Mouse (Mus musculus): ENCODE measurements around the gene Samd14. TPM values are rescaled to one million over a fixed set of nuclear protein-coding genes. Genes with fewer than 3 reads are reported as not detected.

The Samd14 gene
- polyA plus RNA-seq, 2 experiments, result 25.5 to 46.0 TPM

DNA sequence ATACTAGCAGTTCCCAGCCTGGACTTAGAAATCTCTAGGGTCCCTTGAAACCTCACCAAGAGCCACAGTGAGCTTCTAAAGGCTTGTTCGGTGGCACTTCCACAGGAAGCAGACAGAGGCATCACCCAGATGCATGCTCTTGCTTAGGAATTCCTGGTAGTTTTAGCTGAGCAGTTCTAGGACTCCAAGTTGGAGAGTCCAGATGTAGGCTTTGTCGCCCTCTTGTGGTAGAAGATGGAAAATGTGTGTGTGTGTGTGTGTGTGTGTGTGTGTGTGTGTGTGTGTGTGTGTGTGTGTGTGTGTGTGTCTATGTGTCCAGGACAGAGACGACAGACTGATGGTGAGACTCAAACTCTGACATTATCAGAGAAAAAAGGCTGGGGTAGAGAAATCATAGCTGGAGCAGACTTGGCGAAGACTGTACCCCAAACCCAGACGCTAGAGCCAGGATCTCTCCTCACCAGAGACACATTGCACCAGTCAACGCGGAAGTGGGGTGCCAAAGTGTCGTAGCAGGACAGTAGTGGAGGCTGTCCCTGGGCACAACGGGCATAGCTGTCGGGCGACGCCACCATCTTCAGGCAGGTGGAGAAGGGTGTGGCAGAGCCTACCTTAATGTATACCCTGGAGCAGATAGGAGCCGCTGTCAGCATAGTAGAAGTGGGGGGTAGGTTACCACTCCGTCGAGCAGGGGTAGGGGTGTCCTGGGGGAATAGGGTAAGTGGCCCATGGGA, 39.3 kb upstream of the Samd14 start:
- DNase-seq (ENCODE audit: low spot score) (peak; percentile 73), ATAC-seq (ENCODE audit: low FRiP score, low read depth) (peak; percentile 56; the same call in 1 of the 2 replicates)
- Histone ChIP-seq H3K9ac (ENCODE audit: low read depth, low read length, severe bottlenecking) (no peak overlapping the region), H3K27ac (replicated peaks; ENCODE audit: low read depth, low read length) (no peak overlapping the region), H3K4me2 (replicated peaks; ENCODE audit: low read depth, low read length, severe bottlenecking) (no peak overlapping the region), H3K27me3 (ENCODE audit: control insufficient read depth, insufficient read depth, low read length) (no peaks in the 10 kb centered on the region), H3K9me3 (ENCODE audit: control insufficient read depth, low read length) (no peaks in the 10 kb centered on the region), H3K4me1 (ENCODE audit: control insufficient read depth, insufficient read depth, low read length) (no peaks in the 10 kb centered on the region), H3K4me3 (replicated peaks; ENCODE audit: low read length) (no peak overlapping the region), H3K36me3 (ENCODE audit: control insufficient read depth, insufficient read depth, low read length) (no peaks in the 10 kb centered on the region)
- no peak for TF ChIP-seq POLR2A (IDR thresholded peaks at IDR 0.05; ENCODE audit: borderline replicate concordance, extremely low read depth, insufficient read depth, insufficient read length)
- 58% methylated on average over 15 of the region's 15 CpGs for WGBS

DNA sequence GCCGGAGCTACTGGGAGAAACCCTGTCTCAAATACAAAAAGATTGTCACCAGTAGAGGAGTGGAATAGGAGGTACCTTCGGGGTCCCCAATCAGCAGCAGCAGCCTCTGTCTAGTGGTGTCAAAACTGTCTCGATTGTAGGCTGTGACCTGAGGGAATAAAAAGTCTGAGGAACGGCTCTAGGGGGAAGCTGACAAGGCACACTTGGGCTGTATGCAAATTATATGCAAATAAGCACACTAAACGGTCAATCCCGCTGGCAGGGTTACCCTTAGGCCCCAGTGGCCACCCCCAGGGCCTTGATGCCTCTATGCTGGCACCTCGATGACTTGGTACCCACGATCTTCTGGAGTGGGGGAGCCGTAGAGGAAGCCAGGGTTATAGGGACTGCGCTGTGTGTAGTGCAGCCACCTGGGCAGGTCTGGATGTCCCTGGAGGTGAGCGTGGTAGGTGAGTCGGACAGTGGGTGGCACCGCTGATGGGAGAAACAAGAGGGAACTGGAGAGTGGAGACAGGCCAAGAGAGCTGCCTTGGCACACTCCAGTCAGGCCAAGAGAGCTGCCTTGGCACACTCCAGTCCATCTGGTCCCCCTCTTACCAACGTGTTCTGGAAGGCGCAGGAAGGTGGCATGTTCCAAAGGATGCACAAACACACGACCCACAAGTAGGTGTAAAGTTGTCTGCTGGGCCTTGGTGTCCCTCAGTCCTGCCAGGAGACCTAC, 37.6 kb upstream of the Samd14 start:
- Histone ChIP-seq H3K9me3 (ENCODE audit: control insufficient read depth, low read length) (no peaks in the 10 kb centered on the region), H3K4me1 (ENCODE audit: control insufficient read depth, insufficient read depth, low read length) (no peaks in the 10 kb centered on the region), H3K27ac (replicated peaks; ENCODE audit: low read depth, low read length) (no peak overlapping the region), H3K27me3 (ENCODE audit: control insufficient read depth, insufficient read depth, low read length) (no peaks in the 10 kb centered on the region), H3K4me3 (replicated peaks; ENCODE audit: low read length) (no peak overlapping the region), H3K36me3 (ENCODE audit: control insufficient read depth, insufficient read depth, low read length) (no peaks in the 10 kb centered on the region), H3K4me2 (replicated peaks; ENCODE audit: low read depth, low read length, severe bottlenecking) (no peak overlapping the region), H3K9ac (ENCODE audit: low read depth, low read length, severe bottlenecking) (peak overlapping the region; percentile 21; the same call in 1 of the 2 replicates)
- no peak for TF ChIP-seq POLR2A (IDR thresholded peaks at IDR 0.05; ENCODE audit: borderline replicate concordance, extremely low read depth, insufficient read depth, insufficient read length)
- ATAC-seq (ENCODE audit: low FRiP score, low read depth) (no peak), DNase-seq (ENCODE audit: low spot score) (no peak)
- 66% methylated on average over 16 of the region's 16 CpGs for WGBS

DNA sequence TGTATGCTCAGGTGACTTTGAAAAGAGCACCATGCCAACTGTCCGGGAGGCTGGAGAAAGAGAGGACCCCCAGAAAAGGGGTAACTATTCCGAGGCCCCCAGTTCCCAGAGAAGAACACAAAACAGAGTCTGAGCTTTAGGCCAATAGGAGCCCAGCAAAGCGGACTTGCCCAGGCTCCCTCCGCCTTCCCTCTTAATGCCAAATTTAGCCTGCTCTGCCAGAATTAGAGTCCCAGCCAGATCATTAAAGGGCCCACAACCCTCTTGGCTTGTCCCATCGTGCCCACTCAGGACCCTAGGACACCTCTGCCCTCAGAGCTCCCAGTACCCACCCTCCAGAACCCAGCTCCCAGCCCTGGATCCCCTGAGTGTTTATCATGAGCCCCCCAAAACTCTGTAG, 36.8 kb upstream of the Samd14 start:
- TF ChIP-seq POLR2A (IDR thresholded peaks at IDR 0.05; ENCODE audit: borderline replicate concordance, extremely low read depth, insufficient read depth, insufficient read length), result no peak
- Histone ChIP-seq H3K9me3 (ENCODE audit: control insufficient read depth, low read length) (no peaks in the 10 kb centered on the region), H3K4me2 (replicated peaks; ENCODE audit: low read depth, low read length, severe bottlenecking) (no peak overlapping the region), H3K9ac (ENCODE audit: low read depth, low read length, severe bottlenecking) (no peak overlapping the region), H3K4me3 (replicated peaks; ENCODE audit: low read length) (no peak overlapping the region), H3K27me3 (ENCODE audit: control insufficient read depth, insufficient read depth, low read length) (no peaks in the 10 kb centered on the region), H3K36me3 (ENCODE audit: control insufficient read depth, insufficient read depth, low read length) (no peaks in the 10 kb centered on the region), H3K4me1 (ENCODE audit: control insufficient read depth, insufficient read depth, low read length) (no peaks in the 10 kb centered on the region), H3K27ac (replicated peaks; ENCODE audit: low read depth, low read length) (no peak overlapping the region)
- 58% methylated on average over 5 of the region's 5 CpGs for WGBS
- ATAC-seq (ENCODE audit: low FRiP score, low read depth) (no peak), DNase-seq (ENCODE audit: low spot score) (no peak)

DNA sequence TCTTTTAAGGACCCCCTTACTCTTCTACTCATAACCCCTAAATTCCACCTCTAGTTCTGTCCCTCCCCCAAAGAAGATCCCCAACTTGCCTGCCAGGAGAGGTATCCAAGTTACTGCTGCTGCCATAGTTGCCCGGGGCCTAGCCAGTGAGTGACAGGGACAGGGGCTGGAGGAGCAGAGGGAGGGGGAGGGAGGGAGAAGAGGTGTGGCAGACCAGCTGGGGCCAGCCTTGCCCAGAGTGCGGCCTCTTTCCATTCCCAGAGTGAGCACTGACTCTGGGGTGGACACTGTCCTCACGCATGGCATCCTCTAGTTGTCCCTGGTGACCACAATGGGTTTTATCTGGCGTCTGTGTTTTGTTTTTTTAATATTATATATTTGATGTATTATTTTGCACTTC, 36.4 kb upstream of the Samd14 start:
- no peak overlapping the region for H3K27ac ChIP-seq (replicated peaks; ENCODE audit: low read depth, low read length)
- no peak overlapping the region for H3K9ac ChIP-seq (ENCODE audit: low read depth, low read length, severe bottlenecking)
- no peaks in the 10 kb centered on the region for H3K36me3 ChIP-seq (ENCODE audit: control insufficient read depth, insufficient read depth, low read length)
- peaks cover 2% of the 10 kb centered on the region; the same call in 1 of the 2 replicates for H3K4me1 ChIP-seq (ENCODE audit: control insufficient read depth, insufficient read depth, low read length)
- no peaks in the 10 kb centered on the region for H3K27me3 ChIP-seq (ENCODE audit: control insufficient read depth, insufficient read depth, low read length)
- H3K9me3 ChIP-seq (ENCODE audit: control insufficient read depth, low read length), result no peaks in the 10 kb centered on the region
- no peak for TF ChIP-seq POLR2A (IDR thresholded peaks at IDR 0.05; ENCODE audit: borderline replicate concordance, extremely low read depth, insufficient read depth, insufficient read length)
- H3K4me3 ChIP-seq (replicated peaks; ENCODE audit: low read length), result no peak overlapping the region
- H3K4me2 ChIP-seq (replicated peaks; ENCODE audit: low read depth, low read length, severe bottlenecking), result no peak overlapping the region
- 56% methylated on average over 4 of the region's 4 CpGs for WGBS
- DNase-seq (ENCODE audit: low spot score) (no peak), ATAC-seq (ENCODE audit: low FRiP score, low read depth) (peak; percentile 56)

DNA sequence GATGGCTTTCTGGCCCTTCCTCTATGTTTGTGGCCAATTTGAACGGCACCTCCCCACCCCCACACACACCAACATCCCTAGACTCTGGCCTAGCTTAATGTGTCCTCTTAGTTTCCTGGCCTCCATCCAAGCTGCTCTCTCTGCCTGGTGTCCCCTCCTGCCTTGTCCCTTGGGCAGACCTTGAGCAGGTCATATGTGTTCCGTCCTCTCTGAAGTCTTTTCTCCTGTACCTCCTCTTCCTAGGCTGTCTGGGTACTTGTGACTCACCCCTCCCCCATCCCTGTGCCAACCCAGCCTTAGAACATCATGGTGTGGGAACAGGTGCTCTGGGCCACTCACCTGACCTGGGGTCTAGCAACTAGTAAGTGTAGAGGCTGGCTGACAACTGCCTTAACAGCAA, 34.7 kb upstream of the Samd14 start:
- H3K4me1 ChIP-seq (ENCODE audit: control insufficient read depth, insufficient read depth, low read length), result peaks cover 7% of the 10 kb centered on the region
- no peak overlapping the region for H3K9ac ChIP-seq (ENCODE audit: low read depth, low read length, severe bottlenecking)
- DNase-seq (ENCODE audit: low spot score), result no peak
- H3K9me3 ChIP-seq (ENCODE audit: control insufficient read depth, low read length), result no peaks in the 10 kb centered on the region
- no peaks in the 10 kb centered on the region for H3K27me3 ChIP-seq (ENCODE audit: control insufficient read depth, insufficient read depth, low read length)
- H3K4me2 ChIP-seq (replicated peaks; ENCODE audit: low read depth, low read length, severe bottlenecking), result no peak overlapping the region
- 83% methylated on average over 2 of the region's 2 CpGs for WGBS
- no peaks in the 10 kb centered on the region for H3K36me3 ChIP-seq (ENCODE audit: control insufficient read depth, insufficient read depth, low read length)
- no peak overlapping the region for H3K27ac ChIP-seq (replicated peaks; ENCODE audit: low read depth, low read length)
- no peak for TF ChIP-seq POLR2A (IDR thresholded peaks at IDR 0.05; ENCODE audit: borderline replicate concordance, extremely low read depth, insufficient read depth, insufficient read length)
- ATAC-seq (ENCODE audit: low FRiP score, low read depth), result no peak
- no peak overlapping the region for H3K4me3 ChIP-seq (replicated peaks; ENCODE audit: low read length)

All from limb, embryonic 14.5 days (tissue).